Mouse (Mus musculus): Measurements from ENCODE around the gene Vps37d. TPM values are rescaled to one million over a fixed set of nuclear protein-coding genes. Genes with fewer than 3 reads are reported as not detected.
"Not testable (repeated sequence)": the region's sequence is repeated elsewhere in the genome, so short reads cannot be mapped to it uniquely, and the experiment has no call there.

Gene Vps37d
- polyA plus RNA-seq, 1 experiment from 2014 or later = 37.0 TPM

- WGBS = 22% methylated on average over 20 of the region's 26 CpGs
- Histone ChIP-seq H3K9ac (0 out of 2 replicates have a peak overlapping the region, but pooled peaks have one; percentile 26), H3K36me3 (peaks cover 37% of the 10 kb centered on the region), H3K4me2 (replicated peaks) (peak overlapping the region; percentile 27), H3K9me3 (no peaks in the 10 kb centered on the region), H3K27me3 (replicated peaks) (no peaks in the 10 kb centered on the region), H3K4me1 (peaks cover 30% of the 10 kb centered on the region), H3K4me3 (no peak overlapping the region), H3K27ac (no peak overlapping the region)
- ATAC-seq (ENCODE audit: low FRiP score, low read depth) = no peak
Measured at GRCm38 (mm10) chr5:135073349-135074150, 4.5 kb downstream of the Vps37d start.

- Histone ChIP-seq H3K27ac (no peak overlapping the region), H3K4me3 (no peak overlapping the region), H3K36me3 (peaks cover 45% of the 10 kb centered on the region), H3K9me3 (no peaks in the 10 kb centered on the region), H3K9ac (no peak overlapping the region), H3K4me1 (peaks cover 26% of the 10 kb centered on the region), H3K4me2 (replicated peaks) (no peak overlapping the region), H3K27me3 (replicated peaks) (no peaks in the 10 kb centered on the region)
- 61% methylated on average over 6 of the region's 6 CpGs for WGBS
- no peak for ATAC-seq (ENCODE audit: low FRiP score, low read depth)
Measured at GRCm38 (mm10) chr5:135072720-135073119, 5.3 kb downstream of the Vps37d start.

- H3K4me3 ChIP-seq = no peak overlapping the region
- peaks cover 47% of the 10 kb centered on the region for H3K36me3 ChIP-seq
- WGBS = 88% methylated on average over 2 of the region's 2 CpGs
- peaks cover 24% of the 10 kb centered on the region for H3K4me1 ChIP-seq
- no peak for ATAC-seq (ENCODE audit: low FRiP score, low read depth)
- H3K4me2 ChIP-seq (replicated peaks) = no peak overlapping the region
- no peaks in the 10 kb centered on the region for H3K27me3 ChIP-seq (replicated peaks)
- H3K9ac ChIP-seq = no peak overlapping the region
- H3K9me3 ChIP-seq = no peaks in the 10 kb centered on the region
- no peak overlapping the region for H3K27ac ChIP-seq
Measured at GRCm38 (mm10) chr5:135072061-135072460, 6.0 kb downstream of the Vps37d start.

GRCm38 (mm10) chr5:135070448-135070847 lies 7.6 kb downstream of the Vps37d start:
- no peaks in the 10 kb centered on the region for H3K9me3 ChIP-seq
- 94% methylated on average over 3 of the region's 3 CpGs for WGBS
- H3K27me3 ChIP-seq (replicated peaks) = no peaks in the 10 kb centered on the region
- peaks cover 48% of the 10 kb centered on the region for H3K36me3 ChIP-seq
- no peak overlapping the region for H3K9ac ChIP-seq
- H3K4me1 ChIP-seq = peaks cover 20% of the 10 kb centered on the region
- H3K4me3 ChIP-seq = no peak overlapping the region
- no peak overlapping the region for H3K27ac ChIP-seq
- H3K4me2 ChIP-seq (replicated peaks) = no peak overlapping the region
- no peak for ATAC-seq (ENCODE audit: low FRiP score, low read depth)

GRCm38 (mm10) chr5:135066008-135066407 lies 12.1 kb downstream of the Vps37d start:
- no peaks in the 10 kb centered on the region for H3K9me3 ChIP-seq
- H3K4me1 ChIP-seq = peaks cover 20% of the 10 kb centered on the region
- no peak overlapping the region for H3K4me3 ChIP-seq
- ATAC-seq (ENCODE audit: low FRiP score, low read depth) = no peak
- H3K9ac ChIP-seq = no peak overlapping the region
- 93% methylated on average over 3 of the region's 3 CpGs for WGBS
- peaks cover 29% of the 10 kb centered on the region for H3K36me3 ChIP-seq
- H3K4me2 ChIP-seq (replicated peaks) = peak overlapping the region; percentile 87
- no peaks in the 10 kb centered on the region for H3K27me3 ChIP-seq (replicated peaks)
- H3K27ac ChIP-seq = no peak overlapping the region

GRCm38 (mm10) chr5:135064909-135065446 lies 13.1 kb downstream of the Vps37d start, which contains the start of gene Bud23:
Gene Bud23, minus strand, starts transcription at chr5:135064959.
- Histone ChIP-seq H3K9ac (peak within 1 kb of the TSS; percentile 85), H3K4me2 (replicated peaks) (peak within 1 kb of the TSS; percentile 87), H3K36me3 (peaks cover 40% of the 10 kb centered on the region), H3K4me1 (peaks cover 20% of the 10 kb centered on the region), H3K4me3 (peak within 1 kb of the TSS; percentile 90)
- 79% methylated on average over 9 of the region's 9 CpGs for WGBS
- not testable (repeated sequence) for H3K27ac ChIP-seq; H3K9me3 ChIP-seq; ATAC-seq (ENCODE audit: low FRiP score, low read depth); H3K27me3 ChIP-seq (replicated peaks)

- ATAC-seq (ENCODE audit: low FRiP score, low read depth) = peak; percentile 70
Measured at GRCm38 (mm10) chr5:135064382-135064766, 13.7 kb downstream of the Vps37d start.

GRCm38 (mm10) chr5:135063629-135064381 lies 14.3 kb downstream of the Vps37d start, which contains the start of gene Dnajc30:
Gene Dnajc30, plus strand, starts transcription at chr5:135064202.
- Histone ChIP-seq H3K4me3 (peak within 1 kb of the TSS; percentile 90), H3K27ac (no peak within 1 kb of the TSS), H3K9me3 (no peaks in the 10 kb centered on the region), H3K4me2 (replicated peaks) (peak within 1 kb of the TSS; percentile 87), H3K27me3 (replicated peaks) (no peaks in the 10 kb centered on the region), H3K4me1 (peaks cover 20% of the 10 kb centered on the region), H3K9ac (peak within 1 kb of the TSS; percentile 85), H3K36me3 (peaks cover 52% of the 10 kb centered on the region)
- WGBS = 1% methylated on average over 51 of the region's 52 CpGs
- ATAC-seq (ENCODE audit: low FRiP score, low read depth) = peak; percentile 94

More at GRCm38 (mm10) chr5:135064382-135064766, 13.7 kb downstream of the Vps37d start:
- H3K9ac ChIP-seq = peak overlapping the region; percentile 85
- under 1% methylated on average over 40 of the region's 40 CpGs for WGBS
- H3K27ac ChIP-seq = no peak overlapping the region
- H3K36me3 ChIP-seq = peaks cover 46% of the 10 kb centered on the region
- no peaks in the 10 kb centered on the region for H3K9me3 ChIP-seq
- peaks cover 20% of the 10 kb centered on the region for H3K4me1 ChIP-seq
- no peaks in the 10 kb centered on the region for H3K27me3 ChIP-seq (replicated peaks)
- H3K4me3 ChIP-seq = peak overlapping the region; percentile 90
- peak overlapping the region; percentile 87 for H3K4me2 ChIP-seq (replicated peaks)

- Histone ChIP-seq H3K4me3 (no peak overlapping the region), H3K4me2 (replicated peaks) (no peak overlapping the region), H3K27ac (no peak overlapping the region), H3K9ac (no peak overlapping the region), H3K27me3 (replicated peaks) (no peaks in the 10 kb centered on the region), H3K9me3 (no peaks in the 10 kb centered on the region), H3K4me1 (no peaks in the 10 kb centered on the region), H3K36me3 (peaks cover 83% of the 10 kb centered on the region)
- ATAC-seq (ENCODE audit: low FRiP score, low read depth) = no peak
- 93% methylated on average over 12 of the region's 12 CpGs for WGBS
Measured at GRCm38 (mm10) chr5:135053356-135053755, 24.7 kb downstream of the Vps37d start.

GRCm38 (mm10) chr5:135049268-135049667 lies 28.8 kb downstream of the Vps37d start:
- H3K27ac ChIP-seq; H3K4me2 ChIP-seq (replicated peaks); H3K9me3 ChIP-seq; H3K9ac ChIP-seq; H3K4me1 ChIP-seq; ATAC-seq (ENCODE audit: low FRiP score, low read depth); H3K4me3 ChIP-seq; H3K27me3 ChIP-seq (replicated peaks): not testable (repeated sequence)
- H3K36me3 ChIP-seq = peaks cover 55% of the 10 kb centered on the region
- 88% methylated on average over 6 of the region's 6 CpGs for WGBS

- no peak for ATAC-seq (ENCODE audit: low FRiP score, low read depth)
- Histone ChIP-seq H3K9me3 (no peaks in the 10 kb centered on the region), H3K4me2 (replicated peaks) (no peak overlapping the region), H3K4me1 (no peaks in the 10 kb centered on the region), H3K27ac (no peak overlapping the region), H3K9ac (no peak overlapping the region; the same call in 1 of the 2 replicates), H3K36me3 (peaks cover 50% of the 10 kb centered on the region), H3K4me3 (no peak overlapping the region), H3K27me3 (replicated peaks) (no peaks in the 10 kb centered on the region)
- WGBS = 93% methylated on average over 5 of the region's 5 CpGs
Measured at GRCm38 (mm10) chr5:135048539-135048938, 29.5 kb downstream of the Vps37d start.

- no peaks in the 10 kb centered on the region; the same call in 1 of the 2 replicates for H3K4me1 ChIP-seq
- no peak overlapping the region for H3K9ac ChIP-seq
- H3K4me2 ChIP-seq (replicated peaks) = no peak overlapping the region
- no peaks in the 10 kb centered on the region for H3K27me3 ChIP-seq (replicated peaks)
- WGBS = 97% methylated on average over 3 of the region's 3 CpGs
- no peak overlapping the region for H3K4me3 ChIP-seq
- no peak overlapping the region for H3K27ac ChIP-seq
- no peaks in the 10 kb centered on the region for H3K9me3 ChIP-seq
- H3K36me3 ChIP-seq = peaks cover 26% of the 10 kb centered on the region
- ATAC-seq (ENCODE audit: low FRiP score, low read depth) = no peak
Measured at GRCm38 (mm10) chr5:135044575-135044974, 33.5 kb downstream of the Vps37d start.
